Mouse (Mus musculus) embryo, embryonic 10.5 days (tissue): Measurements from ENCODE around the gene Pla1a.

Experiments used
- DNase-seq: peaks from one replicate; pipeline ENCODE4 v3.0.0-alpha.2; 2015; ENCODE audit warnings: low spot score

Gene Pla1a

GRCm38 (mm10) chr16:38369000-38369399 lies 63.9 kb downstream of the Pla1a start:
- no peak for DNase-seq

GRCm38 (mm10) chr16:38368336-38368735 lies 64.6 kb downstream of the Pla1a start:
- DNase-seq, result no peak

- DNase-seq, result no peak
Measured at GRCm38 (mm10) chr16:38366231-38366630, 66.7 kb downstream of the Pla1a start.

- DNase-seq, result no peak
Measured at GRCm38 (mm10) chr16:38365390-38365789, 67.6 kb downstream of the Pla1a start.

- DNase-seq, result no peak
Measured at GRCm38 (mm10) chr16:38363657-38364056, 69.3 kb downstream of the Pla1a start.

GRCm38 (mm10) chr16:38363256-38363595 lies 69.7 kb downstream of the Pla1a start:
- DNase-seq, result no peak

- DNase-seq, result no peak
Measured at GRCm38 (mm10) chr16:38362493-38363255, 70.3 kb downstream of the Pla1a start.

- DNase-seq, result peak; percentile 40
Measured at GRCm38 (mm10) chr16:38361933-38362332, 71.0 kb downstream of the Pla1a start, which contains the start of gene Popdc2. Gene Popdc2 (plus strand): TSS chr16:38362209.

GRCm38 (mm10) chr16:38360317-38360716 lies 72.6 kb downstream of the Pla1a start:
- no peak for DNase-seq

GRCm38 (mm10) chr16:38359857-38360256 lies 73.1 kb downstream of the Pla1a start:
- no peak for DNase-seq

- no peak for DNase-seq
Measured at GRCm38 (mm10) chr16:38359241-38359640, 73.7 kb downstream of the Pla1a start.

GRCm38 (mm10) chr16:38358256-38358812 lies 74.6 kb downstream of the Pla1a start:
- no peak for DNase-seq

- DNase-seq, result no peak
Measured at GRCm38 (mm10) chr16:38354185-38354913, 78.6 kb downstream of the Pla1a start.

GRCm38 (mm10) chr16:38353642-38354041 lies 79.3 kb downstream of the Pla1a start:
- DNase-seq, result no peak

- DNase-seq, result no peak
Measured at GRCm38 (mm10) chr16:38352851-38353250, 80.1 kb downstream of the Pla1a start.

GRCm38 (mm10) chr16:38352031-38352430 lies 80.9 kb downstream of the Pla1a start:
- DNase-seq, result no peak

GRCm38 (mm10) chr16:38350939-38351338 lies 82.0 kb downstream of the Pla1a start:
- no peak for DNase-seq

- DNase-seq, result no peak
Measured at GRCm38 (mm10) chr16:38350361-38350855, 82.5 kb downstream of the Pla1a start.

GRCm38 (mm10) chr16:38349881-38350280 lies 83.1 kb downstream of the Pla1a start:
- DNase-seq, result no peak

- DNase-seq, result no peak
Measured at GRCm38 (mm10) chr16:38348217-38348761, 84.7 kb downstream of the Pla1a start.

- DNase-seq, result no peak
Measured at GRCm38 (mm10) chr16:38347588-38347987, 85.4 kb downstream of the Pla1a start.

- peak; percentile 98 for DNase-seq
Measured at GRCm38 (mm10) chr16:38346529-38347325, 86.2 kb downstream of the Pla1a start, which contains the start of the genes Cox17 and Gm21987. Gene Cox17 (plus strand): TSS chr16:38346991. Gene Gm21987 (plus strand): TSS chr16:38347040.
